Mouse (Mus musculus) hindbrain, embryonic 14.5 days (tissue): ENCODE data around the gene Cd79a. TPM values are rescaled to one million over a fixed set of nuclear protein-coding genes. Genes with fewer than 3 reads are reported as not detected.
"Not testable (repeated sequence)": the region's sequence is repeated elsewhere in the genome, so short reads cannot be mapped to it uniquely, and the experiment has no call there.

Experiments
- ATAC-seq: fragments of 200-750 bp; cut with Nextera tagmentation; 2 replicates; pipeline ENCODE4 v1.8.0; 2017; ENCODE audit warnings: moderate number of reproducible peaks, mild to moderate bottlenecking, moderate TSS enrichment, moderate library complexity; ENCODE audit not compliant: low FRiP score
- DNase-seq: peaks from one replicate; pipeline ENCODE4 v3.0.0-alpha.2; 2015; ENCODE audit warnings: low spot score
- H3K27ac ChIP-seq: fragments of 300-500 bp; sonication (generic); 2 replicates; pipeline ENCODE4 v1.5.1; 2014; ENCODE audit warnings: mild to moderate bottlenecking, moderate library complexity
- H3K27me3 ChIP-seq: fragments of 300-500 bp; sonication (generic); 2 replicates; pipeline ENCODE4 v1.6.1; 2014; ENCODE audit warnings: mild to moderate bottlenecking, low read length, mixed read lengths; ENCODE audit not compliant: control insufficient read depth, insufficient read depth
- H3K36me3 ChIP-seq: fragments of 300-500 bp; sonication (generic); replicated peaks from 2 replicates; pipeline ENCODE4 v1.6.1; 2014; ENCODE audit not compliant: control insufficient read depth, insufficient read depth
- H3K4me1 ChIP-seq: fragments of 300-500 bp; sonication (generic); replicated peaks from 2 replicates; pipeline ENCODE4 v1.6.1; 2014; ENCODE audit warnings: antibody characterized with exemption, low read length, mixed read lengths; ENCODE audit not compliant: control insufficient read depth, insufficient read depth
- H3K4me2 ChIP-seq: fragments of 300-500 bp; sonication (generic); replicated peaks from 2 replicates; pipeline ENCODE4 v1.6.1; 2014; ENCODE audit warnings: mild to moderate bottlenecking, moderate library complexity
- H3K4me3 ChIP-seq: fragments of 300-500 bp; sonication (generic); replicated peaks from 2 replicates; pipeline ENCODE4 v1.5.1; 2014; ENCODE audit warnings: mild to moderate bottlenecking, low read length
- H3K9ac ChIP-seq: fragments of 300-500 bp; sonication (generic); 2 replicates; pipeline ENCODE4 v1.6.1; 2014
- H3K9me3 ChIP-seq: fragments of 300-500 bp; sonication (generic); 2 replicates; pipeline ENCODE4 v1.6.1; 2016; ENCODE audit warnings: low read length; ENCODE audit not compliant: control insufficient read depth
- WGBS: fragments of 180-500 bp; shearing (Covaris S2); extraction: QIAGEN DNeasy Blood & Tissue Kit; methylation state at CpG from one replicate; pipeline ENCODE4 v1.1.7; 2014; 5-methylcytosine and 5-hydroxymethylcytosine counted together
- polyA plus RNA-seq: library from polyadenylated mRNA; unstranded; fragments of >200 nt; fragmentation: Nextera tagmentation; extraction: Ambion mirVana; gene quantifications from 2 replicates; pipeline ENCODE4 v1.2.1, GENCODE M21; 2014

The Cd79a gene
- polyA plus RNA-seq, 1 experiment from 2014 or later, result 0.13 TPM

GRCm38 (mm10) chr7:24895749-24896148, 1.4 kb upstream of the Cd79a start:
- H3K9me3 ChIP-seq, ATAC-seq, H3K27me3 ChIP-seq, DNase-seq, H3K4me2 ChIP-seq, H3K9ac ChIP-seq, H3K4me1 ChIP-seq, H3K4me3 ChIP-seq, H3K27ac ChIP-seq: not testable (repeated sequence)
- WGBS, result 96% methylated on average over 2 of the region's 2 CpGs
- peaks cover 11% of the 10 kb centered on the region; the same call in 1 of the 2 replicates for H3K36me3 ChIP-seq

DNA sequence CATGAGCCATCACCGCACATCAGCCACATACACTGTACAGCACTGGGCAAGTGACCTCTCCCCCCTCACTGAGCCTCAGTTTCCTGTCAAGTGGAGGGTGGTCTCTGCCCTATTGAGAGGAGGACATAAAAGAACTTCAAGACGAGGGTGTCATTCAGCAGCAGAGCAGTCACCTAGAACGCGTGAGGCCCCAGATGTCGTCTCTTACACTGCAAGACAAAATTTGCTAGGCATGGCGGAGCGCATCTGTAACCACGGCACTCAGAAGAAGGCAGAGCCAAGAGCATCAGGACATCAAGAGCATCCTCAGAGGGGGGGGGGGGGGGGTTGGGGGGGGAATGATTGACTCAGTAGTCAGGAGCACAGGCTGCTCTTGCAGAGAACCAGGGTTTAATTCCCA, 912 bp upstream of the Cd79a start:
- Histone ChIP-seq H3K27me3 (no peaks in the 10 kb centered on the region), H3K9me3 (no peaks in the 10 kb centered on the region), H3K27ac (no peak overlapping the region), H3K9ac (no peak overlapping the region), H3K4me2 (no peak overlapping the region), H3K4me1 (no peaks in the 10 kb centered on the region), H3K36me3 (peaks cover 5% of the 10 kb centered on the region; the same call in 1 of the 2 replicates), H3K4me3 (no peak overlapping the region)
- no peak for ATAC-seq
- 66% methylated on average over 8 of the region's 8 CpGs for WGBS
- DNase-seq, result no peak

GRCm38 (mm10) chr7:24897959-24898358, 778 bp downstream of the Cd79a start:
- no peaks in the 10 kb centered on the region for H3K9me3 ChIP-seq
- no peak overlapping the region for H3K4me3 ChIP-seq
- no peaks in the 10 kb centered on the region for H3K4me1 ChIP-seq
- H3K36me3 ChIP-seq, result no peaks in the 10 kb centered on the region
- H3K27ac ChIP-seq, result no peak overlapping the region
- no peaks in the 10 kb centered on the region for H3K27me3 ChIP-seq
- ATAC-seq (no peak), DNase-seq (no peak)
- H3K4me2 ChIP-seq, result no peak overlapping the region
- H3K9ac ChIP-seq, result no peak overlapping the region
- 70% methylated on average over 5 of the region's 5 CpGs for WGBS

- no peak for DNase-seq
Measured at GRCm38 (mm10) chr7:24901114-24901513, 3.9 kb downstream of the Cd79a start.

DNA sequence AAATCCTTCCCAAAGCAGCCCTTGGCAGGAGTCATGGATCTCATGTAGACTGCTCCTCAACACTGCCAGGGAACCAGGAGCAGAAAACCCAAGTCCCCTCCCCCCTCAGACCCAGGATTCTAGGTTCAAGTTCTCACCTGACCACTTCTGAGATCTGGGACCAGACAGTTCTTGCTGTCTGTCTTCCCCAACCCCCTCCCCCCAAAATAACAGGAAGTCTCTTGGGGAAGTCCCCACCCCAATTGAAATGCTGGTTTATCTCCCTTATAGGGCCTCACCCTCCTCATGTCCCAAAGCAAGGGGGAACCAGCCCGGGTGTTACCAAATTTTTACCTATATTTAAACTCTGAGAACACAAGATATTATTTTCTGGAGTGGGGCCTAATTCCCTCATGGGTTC, 4.7 kb downstream of the Cd79a start:
- H3K4me2 ChIP-seq, result no peak overlapping the region
- 87% methylated on average over 1 of the region's 1 CpGs for WGBS
- H3K27ac ChIP-seq, result no peak overlapping the region
- no peaks in the 10 kb centered on the region for H3K27me3 ChIP-seq
- no peaks in the 10 kb centered on the region for H3K36me3 ChIP-seq
- H3K4me3 ChIP-seq, result no peak overlapping the region
- H3K9me3 ChIP-seq, result no peaks in the 10 kb centered on the region
- ATAC-seq (no peak), DNase-seq (no peak)
- H3K9ac ChIP-seq, result no peak overlapping the region
- peaks cover 23% of the 10 kb centered on the region for H3K4me1 ChIP-seq

More at GRCm38 (mm10) chr7:24901114-24901513, 3.9 kb downstream of the Cd79a start:
- Histone ChIP-seq H3K9ac (no peak overlapping the region), H3K27ac (no peak overlapping the region), H3K9me3 (no peaks in the 10 kb centered on the region), H3K27me3 (no peaks in the 10 kb centered on the region), H3K4me2 (no peak overlapping the region), H3K4me1 (peaks cover 18% of the 10 kb centered on the region), H3K4me3 (no peak overlapping the region), H3K36me3 (no peaks in the 10 kb centered on the region)
- 74% methylated on average over 6 of the region's 6 CpGs for WGBS
- ATAC-seq, result no peak

- H3K27ac ChIP-seq, result peak overlapping the region; percentile 28; the same call in 1 of the 2 replicates
- H3K9ac ChIP-seq, result peak overlapping the region; percentile 64
- no peak for DNase-seq
- no peak for ATAC-seq
- no peaks in the 10 kb centered on the region for H3K9me3 ChIP-seq
- no peaks in the 10 kb centered on the region for H3K36me3 ChIP-seq
- WGBS, result 61% methylated on average over 2 of the region's 2 CpGs
- H3K4me2 ChIP-seq, result peak overlapping the region; percentile 86
- H3K4me1 ChIP-seq, result peaks cover 23% of the 10 kb centered on the region
- peak overlapping the region; percentile 56 for H3K4me3 ChIP-seq
- H3K27me3 ChIP-seq, result no peaks in the 10 kb centered on the region
Measured at GRCm38 (mm10) chr7:24902264-24902629, 5.1 kb downstream of the Cd79a start.

GRCm38 (mm10) chr7:24902630-24903443, 5.7 kb downstream of the Cd79a start, which contains the start of gene Arhgef1:
Gene Arhgef1 (plus strand): TSS chr7:24902912.
- peak within 1 kb of the TSS; percentile 86 for H3K4me2 ChIP-seq
- H3K9me3 ChIP-seq, result no peaks in the 10 kb centered on the region
- H3K4me1 ChIP-seq, result peaks cover 23% of the 10 kb centered on the region
- DNase-seq, result no peak
- peak within 1 kb of the TSS; percentile 28; the same call in 1 of the 2 replicates for H3K27ac ChIP-seq
- no peaks in the 10 kb centered on the region for H3K27me3 ChIP-seq
- peak within 1 kb of the TSS; percentile 64 for H3K9ac ChIP-seq
- no peaks in the 10 kb centered on the region for H3K36me3 ChIP-seq
- no peak for ATAC-seq
- WGBS, result 7% methylated on average over 51 of the region's 68 CpGs
- H3K4me3 ChIP-seq, result peak within 1 kb of the TSS; percentile 56

DNA sequence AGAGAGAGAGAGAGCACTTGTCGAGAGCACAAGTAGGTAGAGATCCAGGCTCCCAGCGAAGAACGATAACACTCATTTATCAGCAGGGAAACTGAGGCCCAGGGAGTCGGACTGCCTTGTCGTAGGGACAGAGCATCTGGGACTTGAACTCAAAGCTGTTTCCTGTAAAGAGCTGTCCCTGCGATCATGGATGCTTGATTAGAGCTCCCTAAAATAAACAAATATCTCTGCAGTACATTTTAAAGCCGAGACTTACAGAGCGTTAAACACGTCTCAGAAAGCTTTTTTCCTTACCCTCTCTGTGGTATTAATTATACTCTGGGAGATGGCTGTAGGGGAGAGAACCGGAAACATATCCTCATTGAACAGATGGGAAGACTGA, 6.3 kb downstream of the Cd79a start:
- Histone ChIP-seq H3K4me1 (peaks cover 23% of the 10 kb centered on the region), H3K9me3 (no peaks in the 10 kb centered on the region), H3K4me2 (peak overlapping the region; percentile 86), H3K4me3 (peak overlapping the region; percentile 56), H3K9ac (no peak overlapping the region), H3K27me3 (no peaks in the 10 kb centered on the region), H3K36me3 (no peaks in the 10 kb centered on the region), H3K27ac (no peak overlapping the region; the same call in 1 of the 2 replicates)
- 47% methylated on average over 10 of the region's 10 CpGs for WGBS
- DNase-seq (no peak), ATAC-seq (no peak)

DNA sequence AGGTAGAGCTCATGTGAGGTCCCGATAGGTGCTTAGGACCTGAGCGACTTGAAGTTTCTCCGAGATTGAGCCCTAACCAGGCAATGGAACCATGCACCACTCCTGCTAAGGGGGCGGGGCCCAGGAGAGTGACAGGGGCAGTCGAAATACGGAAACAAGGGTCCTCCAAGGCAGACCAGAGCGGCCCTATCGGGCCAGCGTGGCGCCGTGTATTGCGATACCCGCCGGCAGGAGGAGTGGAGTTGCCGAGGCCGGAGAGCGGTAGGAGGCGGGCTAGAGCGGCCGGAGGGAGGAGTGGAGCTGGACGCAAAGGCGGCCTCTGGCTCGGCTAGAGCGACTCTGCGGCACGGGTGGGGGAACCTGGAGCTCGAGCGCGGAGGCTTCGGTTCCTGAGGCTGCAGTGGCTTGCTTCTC, 6.9 kb downstream of the Cd79a start:
- peak overlapping the region; percentile 86 for H3K4me2 ChIP-seq
- H3K4me1 ChIP-seq, result peaks cover 23% of the 10 kb centered on the region
- ATAC-seq, result peak; percentile 98
- peak overlapping the region; percentile 78 for H3K9ac ChIP-seq
- under 1% methylated on average over 30 of the region's 30 CpGs for WGBS
- 0 out of 2 replicates have a peak, but pooled peaks cover 6% of the 10 kb centered on the region for H3K36me3 ChIP-seq
- no peaks in the 10 kb centered on the region for H3K27me3 ChIP-seq
- no peaks in the 10 kb centered on the region for H3K9me3 ChIP-seq
- DNase-seq, result peak; percentile 95
- peak overlapping the region; percentile 80 for H3K27ac ChIP-seq
- H3K4me3 ChIP-seq, result peak overlapping the region; percentile 56
